Mouse (Mus musculus) duodenum, adult 2 months (tissue): ENCODE data around the gene Nhlrc4. TPM values are rescaled to one million over a fixed set of nuclear protein-coding genes. Genes with fewer than 3 reads are reported as not detected.

ENCODE experiments used
- polyA plus RNA-seq: library from polyadenylated mRNA; depleted of rRNA; stranded (reverse); fragments of >200 nt; gene quantifications from 2 replicates; pipeline ENCODE4 v1.2.3, GENCODE M21; 2012; ENCODE audit warnings: low replicate concordance; rRNA removed

The Nhlrc4 gene
- polyA plus RNA-seq, result not detected in 2 replicates

GRCm38 (mm10) chr17:25944366-25945163 is at the start of gene Nhlrc4, which contains the start of gene Pigq:
TSS of gene Nhlrc4 (minus strand) at chr17:25944961.
TSS of gene Pigq (minus strand) at chr17:25944936.

GRCm38 (mm10) chr17:25985306-25986294 is 40.8 kb upstream of the Nhlrc4 start, which contains the start of gene Capn15:
TSS of gene Capn15 (minus strand) at chr17:25985796.

GRCm38 (mm10) chr17:25951803-25952623 is 7.3 kb upstream of the Nhlrc4 start, which contains the start of gene A930017K11Rik:
TSS of gene A930017K11Rik (minus strand) at chr17:25952565.

GRCm38 (mm10) chr17:25919144-25919785 is 25.5 kb downstream of the Nhlrc4 start, which contains the start of gene Rab40c:
TSS of gene Rab40c (minus strand) at chr17:25919727.

Other genes starting within 250 kb of the Nhlrc4 start
- 0.23 TPM in 1 of 2 replicates, not detected in the other for gene Gng13, start 227.8 kb downstream of the Nhlrc4 start, polyA plus RNA-seq
- 10.7 and 13.7 TPM in 2 replicates for gene Chtf18, start 217.5 kb downstream of the Nhlrc4 start, polyA plus RNA-seq
- gene Rpusd1, start 217.3 kb downstream of the Nhlrc4 start, polyA plus RNA-seq, result 23.9 and 28.5 TPM in 2 replicates
- 0.27 and 0.29 TPM in 2 replicates for gene Mslnl, start 208.9 kb downstream of the Nhlrc4 start, polyA plus RNA-seq
- 2.2 and 3.4 TPM in 2 replicates for gene Msln, start 190.6 kb downstream of the Nhlrc4 start, polyA plus RNA-seq
- gene Narfl, start 171.2 kb downstream of the Nhlrc4 start, polyA plus RNA-seq, result 11.9 and 15.5 TPM in 2 replicates
- gene Haghl, start 159.3 kb downstream of the Nhlrc4 start, polyA plus RNA-seq, result 26.8 and 27.4 TPM in 2 replicates
- gene Ccdc78, start 158.4 kb downstream of the Nhlrc4 start, polyA plus RNA-seq, result 0.06 TPM in 1 of 2 replicates, not detected in the other
- 94.1 and 137 TPM in 2 replicates for gene Fam173a, start 152.1 kb downstream of the Nhlrc4 start, polyA plus RNA-seq
- gene AC134908.4, start 149.3 kb downstream of the Nhlrc4 start, polyA plus RNA-seq, result not detected in 2 replicates
- gene Metrn, start 147.8 kb downstream of the Nhlrc4 start, polyA plus RNA-seq, result 29.1 and 38.2 TPM in 2 replicates
- gene Fbxl16, start 135.9 kb downstream of the Nhlrc4 start, polyA plus RNA-seq, result 2.5 and 4.1 TPM in 2 replicates
- gene Wdr24, start 121.3 kb downstream of the Nhlrc4 start, polyA plus RNA-seq, result 27.2 and 27.4 TPM in 2 replicates
- gene Jmjd8, start 116.1 kb downstream of the Nhlrc4 start, polyA plus RNA-seq, result 43.0 and 55.8 TPM in 2 replicates
- gene Stub1, start 111.6 kb downstream of the Nhlrc4 start, polyA plus RNA-seq, result 105 and 167 TPM in 2 replicates
- 6.5 and 12.9 TPM in 2 replicates for gene Rhbdl1, start 107.7 kb downstream of the Nhlrc4 start, polyA plus RNA-seq
- gene Gm20683, start 103.2 kb downstream of the Nhlrc4 start, polyA plus RNA-seq, result 68.5 and 82.6 TPM in 2 replicates
- 122 and 144 TPM in 2 replicates for gene Rhot2, start 100.1 kb downstream of the Nhlrc4 start, polyA plus RNA-seq
- gene Wdr90, start 83.5 kb downstream of the Nhlrc4 start, polyA plus RNA-seq, result 9.5 and 30.5 TPM in 2 replicates
- gene Mcrip2, start 76.2 kb downstream of the Nhlrc4 start, polyA plus RNA-seq, result 135 and 209 TPM in 2 replicates
- gene Mettl26, start 69.9 kb downstream of the Nhlrc4 start, polyA plus RNA-seq, result 162 and 249 TPM in 2 replicates
- gene Wfikkn1, start 64.1 kb downstream of the Nhlrc4 start, polyA plus RNA-seq, result 1.3 and 1.9 TPM in 2 replicates
- gene Rab40c, start 25.2 kb downstream of the Nhlrc4 start, polyA plus RNA-seq, result 38.2 and 46.0 TPM in 2 replicates
- gene Pigq, start within 50 bp of the Nhlrc4 start, polyA plus RNA-seq, result 69.2 and 87.1 TPM in 2 replicates
- not detected in 2 replicates for gene A930017K11Rik, start 7.6 kb upstream of the Nhlrc4 start, polyA plus RNA-seq
- 74.2 and 92.9 TPM in 2 replicates for gene Capn15, start 40.8 kb upstream of the Nhlrc4 start, polyA plus RNA-seq
- gene Rab11fip3, start 124.6 kb upstream of the Nhlrc4 start, polyA plus RNA-seq, result 46.4 and 91.6 TPM in 2 replicates
- gene Decr2, start 145.4 kb upstream of the Nhlrc4 start, polyA plus RNA-seq, result 15.3 and 18.5 TPM in 2 replicates
- 12.7 and 15.1 TPM in 2 replicates for gene Nme4, start 150.6 kb upstream of the Nhlrc4 start, polyA plus RNA-seq
- 256 and 334 TPM in 2 replicates for gene Tmem8, start 168.3 kb upstream of the Nhlrc4 start, polyA plus RNA-seq
- 55.6 and 73.6 TPM in 2 replicates for gene Mrpl28, start 178.5 kb upstream of the Nhlrc4 start, polyA plus RNA-seq
- gene Axin1, start 193.7 kb upstream of the Nhlrc4 start, polyA plus RNA-seq, result 13.2 and 13.6 TPM in 2 replicates